Mouse (Mus musculus): Measurements from ENCODE around the gene Col5a2.

The Col5a2 gene

GRCm38 (mm10) chr1:45423915-45424314 lies 79.2 kb downstream of the Col5a2 start:
- DNase-seq, result no peak

- DNase-seq, result no peak
Measured at GRCm38 (mm10) chr1:45420554-45420953, 82.5 kb downstream of the Col5a2 start.

GRCm38 (mm10) chr1:45419858-45420257 lies 83.2 kb downstream of the Col5a2 start:
- DNase-seq, result no peak

GRCm38 (mm10) chr1:45381866-45382265 lies 121.2 kb downstream of the Col5a2 start:
- DNase-seq, result no peak

- no peak for DNase-seq
Measured at GRCm38 (mm10) chr1:45379992-45380690, 122.9 kb downstream of the Col5a2 start.

- DNase-seq, result no peak
Measured at GRCm38 (mm10) chr1:45365427-45365826, 137.7 kb downstream of the Col5a2 start.

GRCm38 (mm10) chr1:45363274-45363673 lies 139.8 kb downstream of the Col5a2 start:
- DNase-seq, result no peak

GRCm38 (mm10) chr1:45359673-45360072 lies 143.4 kb downstream of the Col5a2 start:
- DNase-seq, result no peak

GRCm38 (mm10) chr1:45359147-45359546 lies 143.9 kb downstream of the Col5a2 start:
- no peak for DNase-seq

GRCm38 (mm10) chr1:45358020-45358419 lies 145.1 kb downstream of the Col5a2 start:
- no peak for DNase-seq

- DNase-seq, result no peak
Measured at GRCm38 (mm10) chr1:45355944-45356343, 147.1 kb downstream of the Col5a2 start.

GRCm38 (mm10) chr1:45329149-45329548 lies 173.9 kb downstream of the Col5a2 start:
- no peak for DNase-seq
